Mouse (Mus musculus): ENCODE measurements around the gene Gba.
"Not testable (repeated sequence)": the region's sequence is repeated elsewhere in the genome, so short reads cannot be mapped to it uniquely, and the experiment has no call there.

The Gba gene

DNA sequence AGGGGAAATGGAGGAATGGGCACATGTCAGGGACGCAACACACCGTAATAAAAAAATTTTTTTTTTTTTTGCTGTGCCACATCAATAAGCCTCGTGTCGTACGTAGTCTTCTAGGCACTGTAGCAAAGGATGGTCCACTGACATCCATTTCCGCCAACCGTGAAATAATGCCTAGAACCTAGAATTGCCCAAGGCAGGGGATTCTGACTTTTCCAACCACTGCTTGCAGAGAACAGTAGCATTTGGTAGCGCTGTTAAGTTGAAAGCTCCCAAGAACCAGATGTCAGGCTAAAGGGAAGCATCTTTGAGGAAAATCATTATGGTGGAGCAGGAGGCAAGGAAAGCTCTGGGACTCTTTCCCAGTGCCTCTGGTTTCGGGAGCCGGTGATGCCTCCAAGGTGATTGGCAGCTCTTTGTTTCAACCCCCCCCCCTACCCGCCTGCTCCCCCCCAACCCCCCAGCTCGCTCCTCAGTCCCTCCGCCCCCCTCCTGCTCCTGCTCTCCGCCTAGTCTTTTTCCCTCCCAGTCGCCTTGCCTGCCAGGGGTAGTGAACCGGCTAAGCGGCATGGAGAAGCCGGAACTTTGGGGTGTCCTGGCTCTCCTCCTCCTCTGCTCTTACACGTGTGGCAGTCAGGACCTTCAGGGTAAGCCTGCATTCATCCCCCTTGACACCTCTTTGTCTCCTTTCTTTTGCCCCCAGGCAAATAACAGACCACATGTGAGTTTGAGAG lies 12.1 kb downstream of the Gba start, which contains the start of gene Thbs3:
Thbs3 (plus strand) TSS at position 500 of the 731 bp plus-strand sequence.
- DNase-seq (ENCODE audit: low read depth): no peak

DNA sequence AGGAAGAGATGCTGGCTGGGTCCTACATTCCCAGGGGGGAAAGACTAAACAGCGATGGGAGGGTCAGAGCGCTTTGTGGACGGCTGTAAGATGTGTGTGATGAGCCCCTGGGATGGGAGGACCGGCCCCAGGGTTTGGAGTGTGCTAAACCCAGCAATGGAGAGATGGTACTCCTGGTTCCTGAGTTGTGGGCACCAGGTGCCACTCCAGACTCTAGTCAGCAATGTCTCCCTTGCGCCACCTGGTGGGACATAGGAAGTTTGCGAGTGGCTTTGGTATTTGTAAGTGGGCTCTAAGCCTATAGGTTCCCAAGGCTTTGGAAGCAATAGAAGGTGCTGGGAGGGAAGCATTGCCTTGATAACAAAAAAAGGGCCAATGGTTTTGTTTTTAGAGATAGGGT lies 13.1 kb downstream of the Gba start:
- peak; percentile 61 for DNase-seq (ENCODE audit: low read depth)

DNA sequence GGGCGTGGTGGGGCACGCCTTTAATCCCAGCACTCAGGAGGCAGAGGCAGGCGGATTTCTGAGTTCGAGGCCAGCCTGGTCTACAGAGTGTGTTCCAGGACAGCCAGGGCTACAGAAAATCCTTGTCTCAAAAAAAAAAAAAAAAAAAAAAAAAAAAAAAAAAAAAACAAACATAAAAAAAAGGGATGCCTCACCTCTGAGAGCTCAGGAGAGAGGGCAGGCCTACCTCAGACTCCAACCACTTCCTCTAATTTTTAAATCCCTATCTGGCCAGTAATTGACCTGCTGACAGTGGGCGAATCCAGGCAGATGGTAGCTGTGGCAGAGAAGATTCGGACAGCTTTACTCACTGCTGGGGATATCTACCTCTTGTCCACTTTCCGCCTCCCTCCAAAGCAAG lies 13.7 kb downstream of the Gba start:
- DNase-seq (ENCODE audit: low read depth): not testable (repeated sequence)

DNA sequence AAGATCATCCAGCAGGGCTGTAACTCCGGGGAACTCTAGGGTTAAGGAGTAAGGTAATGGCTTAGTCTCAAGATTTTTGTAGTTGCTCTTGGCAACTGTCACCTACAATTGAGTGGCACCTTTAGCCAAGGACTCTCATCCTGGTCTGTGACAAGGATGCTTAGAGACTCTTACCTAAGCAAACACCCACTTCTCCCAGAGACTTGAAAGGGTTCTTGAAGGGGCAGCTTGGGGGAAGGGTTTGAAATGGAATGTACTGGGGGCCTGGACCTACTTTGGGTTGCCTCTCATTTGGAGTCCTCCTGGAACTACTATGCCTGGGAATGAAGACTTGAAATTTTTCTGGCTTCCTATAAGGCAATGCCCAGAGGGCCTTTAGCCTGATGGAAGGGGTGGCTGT lies 15.5 kb downstream of the Gba start:
- DNase-seq (ENCODE audit: low read depth): no peak

DNA sequence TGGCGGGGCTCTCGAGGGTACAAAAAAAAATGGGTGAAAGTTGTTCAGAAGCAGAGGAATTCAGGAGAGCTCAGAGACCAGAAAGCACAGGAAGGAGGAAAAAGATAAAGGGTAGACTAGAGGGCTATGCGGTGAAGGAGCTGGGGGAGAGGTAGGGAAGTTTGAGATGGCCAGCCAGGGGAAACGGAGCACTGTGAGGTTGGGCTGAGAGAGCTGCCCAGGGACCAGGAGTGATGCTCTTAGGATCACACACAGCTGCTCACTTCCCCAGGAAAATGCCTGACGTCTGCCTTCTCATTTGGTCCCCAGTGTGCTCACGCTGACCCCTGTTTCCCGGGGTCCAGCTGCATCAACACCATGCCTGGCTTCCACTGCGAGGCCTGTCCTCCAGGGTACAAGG lies 16.8 kb downstream of the Gba start:
- DNase-seq (ENCODE audit: low read depth): no peak

DNA sequence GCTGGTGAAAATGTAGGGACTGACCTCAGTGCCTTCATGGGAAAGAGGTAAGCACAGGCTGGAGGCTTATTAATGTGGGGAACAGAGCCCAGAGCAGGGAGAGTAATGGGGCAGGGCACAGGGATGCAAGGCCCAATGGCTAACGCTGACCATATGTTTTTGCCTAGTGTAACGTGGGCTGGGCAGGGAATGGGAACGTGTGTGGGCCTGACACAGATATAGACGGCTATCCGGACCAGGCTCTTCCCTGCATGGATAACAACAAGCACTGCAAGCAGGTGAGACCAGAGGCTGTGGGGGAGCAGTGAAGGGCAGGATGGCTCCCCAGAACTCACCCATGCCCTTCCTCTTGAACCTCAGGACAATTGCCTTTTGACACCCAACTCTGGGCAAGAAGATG lies 18.4 kb downstream of the Gba start:
- no peak for DNase-seq (ENCODE audit: low read depth)

DNA sequence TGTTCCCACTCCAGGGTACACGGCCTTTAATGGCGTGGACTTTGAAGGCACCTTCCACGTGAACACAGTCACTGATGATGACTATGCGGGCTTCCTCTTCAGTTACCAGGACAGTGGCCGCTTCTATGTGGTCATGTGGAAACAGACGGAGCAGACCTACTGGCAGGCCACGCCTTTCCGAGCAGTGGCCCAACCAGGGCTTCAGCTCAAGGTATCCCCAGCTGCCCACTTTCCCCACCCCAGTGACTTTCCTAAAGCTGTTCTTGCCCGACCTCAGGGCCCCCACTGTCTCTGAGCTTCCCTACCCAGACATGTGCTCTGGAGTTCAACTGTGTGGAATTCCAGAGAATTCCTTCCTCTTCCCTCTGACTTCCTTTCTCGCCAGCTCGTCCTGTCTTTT lies 22.1 kb downstream of the Gba start:
- no peak for DNase-seq (ENCODE audit: low read depth)

DNA sequence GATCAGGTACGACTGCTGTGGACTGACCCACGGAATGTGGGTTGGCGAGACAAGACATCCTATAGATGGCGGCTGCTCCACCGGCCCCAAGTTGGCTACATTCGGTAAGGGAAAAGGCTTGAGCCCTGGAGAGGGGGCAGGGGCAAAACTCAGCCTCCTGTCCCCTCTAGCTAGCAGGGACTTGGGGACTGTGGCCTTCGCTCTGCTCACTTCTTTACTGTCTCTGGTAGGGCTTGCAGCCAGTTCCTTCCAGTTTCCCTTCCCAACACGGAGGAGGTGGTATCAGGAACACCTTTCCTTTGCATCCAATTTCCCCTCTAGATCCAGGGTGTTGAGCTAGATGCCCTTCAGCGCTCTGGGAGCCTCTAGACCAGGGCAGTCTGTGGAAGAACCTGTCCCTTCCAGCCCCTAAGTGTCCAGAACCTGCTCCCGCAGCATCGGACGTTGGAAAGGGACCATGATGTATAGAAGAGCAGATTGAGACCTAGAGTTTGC lies 22.6 kb downstream of the Gba start:
- DNase-seq (ENCODE audit: low read depth): no peak

DNA sequence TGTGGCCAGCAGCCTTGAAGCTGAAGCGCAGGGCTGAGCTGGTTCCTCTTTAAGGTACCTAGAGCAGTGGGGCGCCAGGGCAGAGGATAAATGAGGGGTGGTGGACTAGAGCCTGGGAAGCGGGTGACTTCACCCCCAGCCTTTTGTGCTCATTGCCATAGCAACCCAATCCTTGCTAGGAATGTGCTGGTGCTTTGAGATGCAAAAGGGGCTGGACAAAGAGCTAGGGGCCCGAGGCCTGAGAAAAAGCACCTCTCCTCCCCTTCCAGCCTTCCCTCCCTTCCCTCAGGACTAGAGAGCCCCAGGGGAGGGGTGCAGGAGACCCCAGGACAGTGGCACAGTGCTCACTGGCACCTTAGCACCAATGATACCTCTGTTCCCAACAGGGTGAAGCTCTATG lies 23.2 kb downstream of the Gba start:
- no peak for DNase-seq (ENCODE audit: low read depth)

DNA sequence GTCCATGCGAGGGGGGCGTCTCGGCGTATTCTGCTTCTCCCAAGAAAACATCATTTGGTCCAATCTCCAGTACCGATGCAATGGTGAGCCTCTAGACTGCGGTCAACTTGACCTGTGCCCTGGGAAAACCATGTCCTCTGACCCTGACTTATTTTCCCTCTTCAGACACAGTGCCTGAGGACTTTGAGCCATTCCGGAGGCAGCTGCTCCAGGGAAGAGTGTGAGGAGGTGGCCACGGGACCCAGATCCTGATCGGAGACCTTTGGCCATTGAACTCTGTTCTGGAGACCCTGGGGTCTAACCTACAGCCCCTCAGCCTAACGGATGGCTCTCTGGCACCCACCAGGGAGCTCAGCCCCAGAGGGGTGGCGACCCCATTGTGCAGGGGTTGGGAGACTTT lies 23.6 kb downstream of the Gba start:
- no peak for DNase-seq (ENCODE audit: low read depth)

DNA sequence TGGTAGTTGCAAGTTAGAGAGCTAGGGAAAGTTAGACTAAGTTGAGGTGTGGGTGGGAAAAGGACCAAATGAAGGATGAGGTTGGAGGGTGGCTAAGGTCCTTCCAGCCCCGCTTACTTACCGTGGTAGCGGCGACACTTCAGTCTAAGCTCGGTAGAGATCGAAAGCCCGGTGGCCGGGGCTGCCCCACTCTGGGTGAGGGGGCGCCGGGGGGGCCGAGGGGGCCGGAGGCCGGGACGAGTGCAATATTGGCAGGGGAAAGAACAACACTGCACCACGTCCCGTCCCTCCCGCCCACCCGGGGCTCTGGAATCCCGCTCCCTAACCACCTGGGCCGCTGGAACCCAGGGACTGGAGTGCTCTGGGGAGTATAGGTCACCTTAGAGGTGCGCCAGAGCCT lies 24.2 kb downstream of the Gba start, which contains the start of gene Mtx1:
Mtx1 (minus strand) TSS at position 189 of the 400 bp plus-strand sequence.
- no peak for DNase-seq (ENCODE audit: low read depth)

DNA sequence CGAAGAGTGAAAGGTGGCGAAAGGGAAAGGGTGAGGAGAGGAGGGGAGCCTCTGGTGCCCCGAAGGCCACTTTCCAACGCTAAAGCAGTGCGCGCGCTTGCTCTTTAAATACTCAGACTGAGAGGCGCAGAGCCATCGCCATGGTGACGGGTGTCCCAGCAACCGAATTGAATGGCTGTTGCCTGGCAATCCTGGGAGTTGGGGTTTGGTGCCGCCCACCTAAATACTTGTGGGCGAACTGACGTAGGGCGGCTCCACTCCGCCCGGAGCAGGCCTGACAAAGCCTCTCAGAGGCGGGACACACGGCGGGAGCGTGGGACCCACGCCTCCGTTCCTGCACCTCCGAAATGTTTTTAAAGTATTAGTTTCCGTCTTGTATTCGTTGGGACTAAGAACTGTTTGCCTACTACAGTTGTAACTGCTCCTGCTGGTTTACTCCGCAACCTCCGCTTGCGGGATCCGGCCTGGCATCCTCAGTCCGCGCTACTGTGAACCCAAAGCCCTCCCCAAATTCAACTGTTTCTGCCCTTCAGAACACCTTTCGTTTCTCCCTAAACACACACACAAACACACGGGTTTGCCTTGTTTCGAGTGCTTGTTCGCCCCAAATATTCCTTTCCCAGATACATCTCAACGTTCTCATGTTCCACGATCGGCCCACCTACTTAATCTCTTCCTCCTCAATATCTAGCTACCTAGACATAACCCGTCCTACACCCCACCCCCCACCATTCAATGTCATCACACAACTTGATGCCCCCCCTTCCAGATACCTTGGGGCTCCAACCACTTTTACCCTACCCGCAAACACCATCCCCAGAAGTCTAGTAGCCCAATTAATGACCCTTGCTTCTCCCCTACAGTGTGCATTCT lies 24.8 kb downstream of the Gba start:
- peak; percentile 94 for DNase-seq (ENCODE audit: low read depth)

DNA sequence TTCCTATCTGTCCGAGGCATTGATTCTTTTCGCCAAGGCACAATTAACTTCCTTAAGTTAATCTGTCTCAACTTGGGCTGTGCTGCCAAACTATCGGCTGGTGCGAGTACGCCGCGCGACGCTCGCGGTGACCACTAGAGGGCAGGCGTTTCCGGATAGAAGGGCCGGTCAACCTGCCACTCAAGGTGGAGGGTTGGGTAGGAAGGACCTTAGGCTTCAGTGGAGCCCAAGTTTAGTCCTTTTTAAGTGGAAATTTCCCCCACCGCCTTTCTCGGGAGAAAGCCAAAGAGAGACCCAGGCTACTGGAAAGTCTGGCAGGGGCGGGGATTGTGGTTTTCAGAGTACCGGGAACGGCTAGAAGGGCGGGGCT lies 25.4 kb downstream of the Gba start:
- no peak for DNase-seq (ENCODE audit: low read depth)

DNA sequence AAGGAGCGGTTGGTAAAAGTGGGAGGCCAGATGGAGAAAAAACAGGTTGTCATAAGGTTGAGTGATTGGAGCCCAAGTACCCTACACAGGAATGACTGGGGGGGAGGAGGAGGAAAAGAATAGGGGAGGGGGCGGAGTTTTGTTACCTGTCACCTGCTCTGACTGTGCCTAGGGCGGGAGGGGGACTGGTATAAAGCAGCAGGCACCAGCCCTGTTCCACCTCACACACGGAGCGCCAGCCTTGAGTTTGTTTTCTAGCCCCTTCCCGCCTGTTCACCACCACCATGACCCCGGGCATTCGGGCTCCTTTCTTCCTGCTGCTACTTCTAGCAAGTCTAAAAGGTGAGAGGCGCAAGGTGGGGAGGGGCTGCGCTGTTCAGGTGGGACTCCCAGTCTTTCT lies 26.1 kb downstream of the Gba start, which contains the start of gene Muc1:
Muc1 (plus strand) TSS at position 222 of the 400 bp plus-strand sequence.
- no peak for DNase-seq (ENCODE audit: low read depth)

DNA sequence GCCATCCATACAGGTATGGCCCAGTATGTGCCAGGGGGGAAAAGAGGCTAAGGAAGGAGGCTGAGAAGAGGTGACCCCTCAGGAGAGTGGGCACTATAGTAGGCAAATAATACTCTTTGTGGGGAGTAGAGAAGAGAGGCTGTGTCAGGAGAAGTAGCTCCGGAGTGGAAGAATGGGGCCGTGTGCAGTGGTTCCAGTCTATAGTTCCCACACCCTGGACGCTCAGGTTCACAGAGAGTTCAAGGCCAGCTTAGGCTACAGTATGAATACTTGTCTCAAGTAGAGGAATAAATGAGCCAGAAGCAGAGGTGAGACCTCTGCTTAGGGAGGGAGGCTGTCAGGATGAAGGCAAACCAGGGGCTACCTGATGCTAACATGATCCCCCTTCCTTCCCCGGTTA lies 26.5 kb downstream of the Gba start:
- no peak for DNase-seq (ENCODE audit: low read depth)

DNA sequence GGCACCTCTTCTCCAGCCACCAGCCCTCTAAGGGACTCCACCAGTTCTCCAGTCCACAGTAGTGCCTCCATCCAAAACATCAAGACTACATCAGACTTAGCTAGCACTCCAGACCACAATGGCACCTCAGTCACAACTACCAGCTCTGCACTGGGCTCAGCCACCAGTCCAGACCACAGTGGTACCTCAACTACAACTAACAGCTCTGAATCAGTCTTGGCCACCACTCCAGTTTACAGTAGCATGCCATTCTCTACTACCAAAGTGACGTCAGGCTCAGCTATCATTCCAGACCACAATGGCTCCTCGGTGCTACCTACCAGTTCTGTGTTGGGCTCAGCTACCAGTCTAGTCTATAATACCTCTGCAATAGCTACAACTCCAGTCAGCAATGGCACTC lies 27.8 kb downstream of the Gba start:
- DNase-seq (ENCODE audit: low read depth): no peak

DNA sequence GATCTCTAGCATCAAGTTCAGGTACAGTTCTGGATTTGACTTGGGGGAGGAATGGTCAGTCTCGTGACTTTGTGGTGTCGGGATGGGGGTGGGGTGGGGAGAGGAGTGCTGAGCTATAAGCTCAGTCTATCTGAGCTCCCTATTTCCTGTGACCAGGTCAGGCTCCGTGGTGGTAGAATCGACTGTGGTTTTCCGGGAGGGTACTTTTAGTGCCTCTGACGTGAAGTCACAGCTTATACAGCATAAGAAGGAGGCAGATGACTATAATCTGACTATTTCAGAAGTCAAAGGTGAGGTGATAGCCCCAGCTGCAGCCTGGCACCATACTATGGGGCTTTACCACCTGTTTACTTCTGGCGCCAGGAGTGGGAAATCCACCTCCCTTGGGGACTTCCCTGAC lies 28.6 kb downstream of the Gba start:
- DNase-seq (ENCODE audit: low read depth): no peak

DNA sequence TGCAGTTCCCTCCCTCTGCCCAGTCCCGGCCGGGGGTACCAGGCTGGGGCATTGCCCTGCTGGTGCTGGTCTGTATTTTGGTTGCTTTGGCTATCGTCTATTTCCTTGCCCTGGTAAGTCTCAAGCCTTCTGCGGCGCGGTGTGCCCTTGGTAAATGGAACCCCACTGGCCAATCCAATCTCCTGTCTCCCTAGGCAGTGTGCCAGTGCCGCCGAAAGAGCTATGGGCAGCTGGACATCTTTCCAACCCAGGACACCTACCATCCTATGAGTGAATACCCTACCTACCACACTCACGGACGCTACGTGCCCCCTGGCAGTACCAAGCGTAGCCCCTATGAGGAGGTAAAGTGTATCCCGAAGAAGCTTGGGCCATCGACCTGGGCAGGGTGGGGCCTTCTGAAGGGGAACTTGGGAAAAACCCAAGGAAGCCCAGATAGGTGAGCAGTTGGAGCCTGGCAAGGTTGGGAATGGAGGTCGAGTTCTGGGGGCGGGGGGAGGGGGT lies 29.1 kb downstream of the Gba start:
- DNase-seq (ENCODE audit: low read depth): no peak

DNA sequence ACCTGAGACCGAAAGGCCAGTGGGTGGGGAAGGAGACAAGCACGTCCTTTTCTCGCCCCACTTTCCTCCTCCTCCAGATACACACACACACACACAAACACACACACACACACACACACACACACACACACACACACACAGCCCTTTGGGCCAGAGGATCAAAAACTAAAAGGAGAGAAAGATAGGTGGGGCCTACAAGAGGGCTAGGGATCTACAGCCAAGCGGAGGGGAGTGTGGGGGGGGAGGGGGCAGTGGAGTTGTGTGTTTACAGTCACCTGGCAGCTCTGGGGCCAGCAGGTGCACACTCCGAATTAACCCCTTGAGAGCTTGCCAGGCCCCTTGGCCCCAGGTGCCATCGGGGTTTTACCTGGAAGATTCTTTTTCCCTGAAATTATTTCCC lies 29.9 kb downstream of the Gba start:
- DNase-seq (ENCODE audit: low read depth): no peak

DNA sequence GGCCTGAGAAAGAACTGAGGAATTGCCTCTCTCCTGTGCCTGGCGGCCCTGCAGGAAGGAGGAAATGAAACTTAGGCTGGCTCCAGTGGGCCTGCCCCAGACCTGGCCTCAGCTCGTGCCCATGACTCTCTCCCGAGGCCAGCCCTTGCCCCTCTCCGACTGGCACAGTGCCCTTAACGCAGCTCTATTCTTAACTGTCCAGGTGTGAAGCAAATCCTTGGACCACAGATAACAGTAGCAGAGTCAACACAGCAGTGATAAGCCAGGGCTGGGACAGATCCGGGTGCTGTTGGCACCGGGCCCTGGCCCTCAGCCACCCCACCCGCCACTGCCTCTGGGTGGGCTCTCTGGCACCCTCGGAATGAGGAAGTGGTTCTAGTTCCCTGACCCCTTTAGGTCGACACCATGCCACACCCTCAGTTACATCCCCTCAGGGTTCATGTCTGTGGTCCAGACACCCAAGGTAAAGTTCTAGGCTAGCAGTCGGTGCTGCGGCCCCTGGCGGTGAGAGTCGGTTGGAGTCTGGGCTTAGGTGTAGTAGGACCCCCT lies 30.9 kb downstream of the Gba start:
- no peak for DNase-seq (ENCODE audit: low read depth)

DNA sequence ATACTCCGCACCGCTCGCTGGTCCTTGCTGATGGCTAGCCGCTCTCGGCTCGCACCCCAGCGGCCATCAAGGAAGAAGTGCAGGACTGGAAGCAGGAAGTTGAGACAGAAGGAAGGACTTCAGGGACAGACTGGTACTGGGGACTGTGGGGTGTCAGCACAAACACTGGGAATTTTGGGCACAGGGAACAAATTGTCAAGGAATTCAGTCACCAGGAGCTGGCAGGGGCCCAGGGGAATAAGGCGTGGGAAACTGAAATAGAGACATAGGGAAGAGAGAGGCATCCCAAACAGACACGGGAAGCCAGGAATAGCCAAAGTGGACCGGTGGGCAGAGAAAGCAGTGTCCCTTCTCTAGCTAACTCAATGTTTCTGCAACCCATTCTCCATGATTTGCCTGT lies 33.8 kb downstream of the Gba start:
- no peak for DNase-seq (ENCODE audit: low read depth)

DNA sequence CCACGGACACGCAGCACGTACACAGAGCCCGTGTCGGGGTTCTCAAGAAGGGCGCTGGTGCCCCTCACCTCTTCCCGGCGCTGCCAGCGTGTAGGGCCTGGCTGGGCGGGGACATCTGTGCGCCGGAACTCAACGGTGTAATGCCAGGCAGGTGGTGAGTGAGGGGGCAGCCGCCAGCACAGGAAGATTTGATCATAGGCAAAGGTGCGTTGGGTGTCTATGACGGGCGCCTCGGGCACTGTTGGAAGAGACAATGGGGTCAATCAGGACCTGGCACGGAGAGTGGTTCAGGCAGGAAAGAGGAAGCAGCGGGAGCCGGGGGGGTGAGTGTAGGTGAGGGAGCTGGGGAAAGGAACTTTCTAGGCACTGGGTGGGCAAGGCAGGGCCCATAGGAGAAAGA lies 35.0 kb downstream of the Gba start:
- no peak for DNase-seq (ENCODE audit: low read depth)

DNA sequence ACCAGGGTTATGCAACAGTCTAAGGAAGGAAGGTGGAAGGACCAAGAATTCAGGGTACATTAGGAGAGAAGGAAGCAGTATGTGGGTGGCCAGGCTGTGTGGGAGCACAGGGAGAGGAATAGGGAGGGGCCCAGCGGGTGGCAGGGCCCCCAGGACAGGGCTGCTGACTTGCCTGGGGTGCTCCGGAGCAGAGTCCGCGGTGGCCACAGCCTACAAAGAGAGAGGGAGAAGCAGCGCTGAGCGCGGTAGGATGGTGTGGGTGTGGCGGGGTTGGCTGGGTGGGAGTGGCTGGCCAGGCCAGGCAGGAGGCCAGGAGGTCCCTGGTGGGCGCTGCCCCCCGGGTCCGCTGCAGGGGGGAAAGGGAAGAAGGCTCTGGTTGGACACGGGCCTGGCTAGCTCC lies 35.8 kb downstream of the Gba start:
- DNase-seq (ENCODE audit: low read depth): no peak

All from fibroblast of lung, adult 2 months (primary cell).